Mouse (Mus musculus) liver, adult 2 months (tissue): ENCODE results near the gene Hcfc1r1. TPM values are rescaled to one million over a fixed set of nuclear protein-coding genes. Genes with fewer than 3 reads are reported as not detected.

Experiments
- DNase-seq: peaks from one replicate; pipeline ENCODE4 v3.0.0-alpha.2; 2011; ENCODE audit warnings: low read depth, low spot score; ENCODE audit errors: extremely low read depth
- H3K27ac ChIP-seq: fragments of 200-500 bp; replicated peaks from 2 replicates; pipeline ENCODE4 v1.5.1; 2012; ENCODE audit warnings: low read depth, mild to moderate bottlenecking, control low read depth, inconsistent platforms, low read length; ENCODE audit not compliant: insufficient read depth
- H3K27me3 ChIP-seq: fragments of 200-500 bp; 2 replicates; pipeline ENCODE4 v1.6.1; 2012; ENCODE audit warnings: mild to moderate bottlenecking, moderate library complexity, low read length, inconsistent platforms; ENCODE audit not compliant: control insufficient read depth, insufficient read depth
- H3K36me3 ChIP-seq: fragments of 200-500 bp; 2 replicates; pipeline ENCODE4 v1.6.1; 2012; ENCODE audit warnings: low read length, inconsistent platforms; ENCODE audit not compliant: control insufficient read depth, insufficient read depth
- H3K4me1 ChIP-seq: fragments of 200-500 bp; 2 replicates; pipeline ENCODE4 v1.6.1; 2011; ENCODE audit warnings: low read length; ENCODE audit not compliant: control insufficient read depth, insufficient read depth
- H3K4me3 ChIP-seq: fragments of 200-500 bp; 2 replicates; pipeline ENCODE4 v1.5.1; 2011; ENCODE audit warnings: low read depth, mild to moderate bottlenecking, control low read depth, low read length, moderate library complexity; ENCODE audit not compliant: insufficient read depth
- H3K79me2 ChIP-seq: fragments of 200-500 bp; 2 replicates; pipeline ENCODE4 v1.6.1; 2012; ENCODE audit warnings: inconsistent platforms, mild to moderate bottlenecking, low read length, moderate library complexity; ENCODE audit not compliant: control insufficient read depth, insufficient read depth
- H3K9ac ChIP-seq: fragments of 200-500 bp; 2 replicates; pipeline ENCODE4 v1.6.1; 2012; ENCODE audit warnings: low read depth, mild to moderate bottlenecking, control low read depth, inconsistent platforms, low read length
- CTCF ChIP-seq: fragments of 200-500 bp; IDR thresholded peaks from 2 replicates; pipeline ENCODE4 v1.5.1; 2011; ENCODE audit warnings: low read depth, low read length, control low read depth
- POLR2A ChIP-seq: fragments of 200-500 bp; IDR thresholded peaks from 2 replicates; pipeline ENCODE4 v1.6.1; 2011; ENCODE audit warnings: low read length, control low read depth; ENCODE audit not compliant: insufficient read depth; ENCODE audit errors: extremely low read depth
- WGBS: fragments of 180-500 bp; shearing (Covaris S2); methylation state at CpG from one replicate; pipeline ENCODE4 v1.1.7; 2018; 5-methylcytosine and 5-hydroxymethylcytosine counted together
- polyA plus RNA-seq: library from polyadenylated mRNA; depleted of rRNA; stranded (reverse); fragments of >200 nt; gene quantifications from 2 replicates; pipeline ENCODE4 v1.2.3, GENCODE M21; 2012
- total RNA-seq: library from RNA; depleted of rRNA; stranded (reverse); fragments of >200 nt; gene quantifications from 2 replicates; pipeline ENCODE4 v1.2.3, GENCODE M21; 2014

Gene Hcfc1r1
- total and polyA plus RNA-seq, 2 experiments = 9.3 to 142 TPM

DNA sequence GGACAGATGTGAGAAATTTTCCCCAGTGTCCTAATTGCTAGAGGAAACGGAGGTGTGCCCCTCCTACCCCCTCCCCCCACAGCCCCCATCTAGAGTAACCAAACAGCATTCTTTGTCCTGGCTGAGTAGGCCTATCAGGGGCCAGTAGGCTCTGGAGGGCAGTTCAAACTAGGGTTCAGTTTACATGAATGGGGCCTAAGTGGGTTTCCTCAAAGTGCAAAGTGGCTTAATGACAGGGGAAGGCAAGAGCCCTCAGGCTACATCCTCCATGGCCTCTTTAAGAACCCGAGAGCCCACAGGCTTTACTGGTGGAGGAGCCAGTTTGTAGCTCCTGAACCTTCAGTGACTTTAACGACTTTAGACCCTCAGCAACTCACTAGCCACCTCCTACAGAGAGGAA lies 22.4 kb downstream of the Hcfc1r1 start:
- no peaks in the 10 kb centered on the region for H3K36me3 ChIP-seq
- 66% methylated on average over 3 of the region's 3 CpGs for WGBS
- H3K9ac ChIP-seq = no peak overlapping the region
- no peak for DNase-seq
- H3K27me3 ChIP-seq = 0 out of 2 replicates have a peak, but pooled peaks cover 2% of the 10 kb centered on the region
- H3K4me1 ChIP-seq = no peaks in the 10 kb centered on the region
- no peak for TF ChIP-seq CTCF
- TF ChIP-seq POLR2A = no peak
- H3K4me3 ChIP-seq = no peak overlapping the region
- H3K79me2 ChIP-seq = no peaks in the 10 kb centered on the region
- no peak overlapping the region for H3K27ac ChIP-seq

DNA sequence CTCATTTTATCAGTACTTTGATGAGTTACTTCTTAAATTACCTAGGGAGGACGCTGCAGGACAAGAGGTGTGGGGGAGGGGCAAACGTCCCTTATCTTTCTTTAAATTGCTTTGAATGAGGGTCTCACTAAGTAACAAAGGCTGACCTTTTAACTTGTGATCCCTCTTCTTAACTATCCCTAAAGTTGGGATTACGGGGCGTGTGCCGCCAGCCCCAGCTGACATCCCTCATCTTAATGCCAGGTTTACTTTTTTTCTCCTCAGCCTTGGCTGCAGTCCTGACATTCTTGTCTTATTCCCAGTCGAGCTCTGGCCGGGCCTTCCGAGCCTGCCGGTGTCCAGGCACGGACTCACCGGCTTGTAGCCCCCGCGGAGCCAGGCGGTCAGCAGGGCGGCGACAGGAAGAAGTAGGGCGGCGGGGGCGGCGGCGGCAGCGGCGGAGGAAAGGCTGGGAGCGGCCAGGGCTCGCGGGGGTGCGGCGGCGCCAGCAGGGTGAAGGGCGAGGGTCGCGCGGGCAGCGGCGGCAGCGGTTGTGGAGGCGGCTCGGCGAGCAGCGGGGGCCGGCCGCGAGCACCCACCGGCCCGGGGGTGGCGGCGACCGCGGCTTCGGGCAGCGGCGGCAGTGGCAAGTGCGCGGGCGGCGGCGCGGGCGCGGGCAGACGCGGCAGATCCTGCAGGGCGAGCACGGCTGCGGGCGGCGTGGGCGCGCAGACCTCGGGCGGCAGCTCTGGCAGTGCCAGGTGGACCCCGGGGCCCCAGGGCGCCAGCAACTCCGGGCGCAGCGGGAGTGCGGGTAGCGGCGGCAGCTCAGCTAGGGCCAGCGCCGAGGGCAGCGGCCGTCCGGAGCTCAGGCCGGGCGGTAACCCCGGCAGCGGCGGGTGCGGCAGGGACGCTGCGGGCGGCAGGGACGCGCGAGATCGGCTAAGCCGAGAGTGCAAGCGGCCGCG lies 26.0 kb downstream of the Hcfc1r1 start:
- DNase-seq = peak; percentile 15

DNA sequence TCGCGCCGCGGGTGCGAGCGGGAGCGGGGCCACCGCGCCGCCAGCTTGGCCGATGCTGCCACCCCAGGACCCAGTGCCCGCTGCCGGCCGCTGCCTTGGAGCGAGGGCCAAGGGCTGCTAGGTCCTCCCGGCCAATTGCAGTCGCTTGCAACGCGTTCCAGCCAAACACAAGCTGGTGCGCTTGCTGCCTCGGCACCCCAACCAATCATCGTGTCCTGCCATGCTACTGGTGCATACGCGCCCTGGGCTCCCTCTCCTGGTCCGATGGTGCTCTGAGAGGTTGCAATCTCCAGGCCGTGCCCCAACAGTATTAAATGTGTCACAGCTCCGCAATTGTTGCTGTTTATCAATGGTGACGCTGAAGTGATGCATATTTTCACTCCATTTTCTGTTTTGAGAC lies 26.7 kb downstream of the Hcfc1r1 start:
- no peaks in the 10 kb centered on the region for H3K79me2 ChIP-seq
- under 1% methylated on average over 28 of the region's 28 CpGs for WGBS
- peak overlapping the region; percentile 68 for H3K9ac ChIP-seq
- H3K4me3 ChIP-seq = peak overlapping the region; percentile 55
- no peaks in the 10 kb centered on the region for H3K36me3 ChIP-seq
- H3K4me1 ChIP-seq = no peaks in the 10 kb centered on the region
- DNase-seq = peak; percentile 91
- TF ChIP-seq CTCF (peak; percentile 86), POLR2A (no peak)
- peaks cover 2% of the 10 kb centered on the region; the same call in 1 of the 2 replicates for H3K27me3 ChIP-seq
- no peak overlapping the region for H3K27ac ChIP-seq

More for the DNA sequence above, 26.0 kb downstream of the Hcfc1r1 start:
- Histone ChIP-seq H3K36me3 (no peaks in the 10 kb centered on the region), H3K4me3 (peak overlapping the region; percentile 55), H3K27me3 (0 out of 2 replicates have a peak, but pooled peaks cover 2% of the 10 kb centered on the region), H3K4me1 (no peaks in the 10 kb centered on the region), H3K27ac (no peak overlapping the region), H3K79me2 (no peaks in the 10 kb centered on the region), H3K9ac (peak overlapping the region; percentile 68)
- TF ChIP-seq POLR2A = no peak
- TF ChIP-seq CTCF = no peak
- WGBS = 2% methylated on average over 72 of the region's 101 CpGs

DNA sequence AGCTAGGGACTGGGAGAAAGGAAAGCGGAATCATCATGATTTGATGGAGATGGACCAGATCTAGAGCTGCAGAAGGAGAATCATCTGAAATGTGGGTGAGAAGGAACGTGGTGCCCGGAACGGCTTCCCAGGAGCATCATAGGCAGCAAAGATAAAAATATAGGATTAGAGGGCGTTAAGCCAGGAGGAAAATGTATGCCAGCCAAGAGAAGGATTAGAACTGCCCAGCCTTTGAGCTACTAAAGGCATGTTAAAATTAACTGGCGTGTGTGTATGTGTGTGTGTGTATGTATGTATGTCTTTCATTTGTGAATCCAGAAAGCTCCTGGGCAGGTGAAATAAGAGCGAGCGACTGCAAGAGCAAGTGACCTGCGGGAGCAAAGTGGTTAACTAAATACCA lies 29.9 kb downstream of the Hcfc1r1 start:
- TF ChIP-seq POLR2A = no peak
- TF ChIP-seq CTCF = no peak
- Histone ChIP-seq H3K79me2 (no peaks in the 10 kb centered on the region), H3K36me3 (no peaks in the 10 kb centered on the region), H3K4me3 (no peak overlapping the region), H3K27me3 (no peaks in the 10 kb centered on the region; the same call in 1 of the 2 replicates), H3K4me1 (no peaks in the 10 kb centered on the region), H3K9ac (no peak overlapping the region), H3K27ac (no peak overlapping the region)
- DNase-seq = no peak
- 89% methylated on average over 9 of the region's 9 CpGs for WGBS

DNA sequence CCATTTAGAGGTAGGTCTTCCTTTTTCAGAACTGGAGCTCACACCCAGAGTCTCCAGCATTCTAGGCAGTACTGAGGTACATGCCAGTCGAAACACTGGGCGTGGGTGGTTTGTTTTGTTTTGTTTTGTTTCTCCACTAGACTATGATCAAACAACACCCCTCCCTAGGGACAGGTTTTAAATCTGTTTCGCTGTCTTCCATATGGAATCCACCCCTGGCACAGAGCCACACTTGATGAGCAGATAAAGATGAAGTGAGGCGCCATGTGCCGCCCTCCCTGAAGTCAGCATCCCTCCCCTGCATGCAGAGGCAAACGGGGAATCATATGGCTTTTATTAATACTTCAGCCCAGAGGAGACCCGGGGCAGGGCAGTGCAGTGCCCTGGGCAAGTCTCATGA lies 31.3 kb downstream of the Hcfc1r1 start:
- Histone ChIP-seq H3K36me3 (no peaks in the 10 kb centered on the region), H3K79me2 (no peaks in the 10 kb centered on the region), H3K4me3 (no peak overlapping the region), H3K27ac (no peak overlapping the region), H3K9ac (no peak overlapping the region), H3K27me3 (no peaks in the 10 kb centered on the region; the same call in 1 of the 2 replicates), H3K4me1 (no peaks in the 10 kb centered on the region)
- DNase-seq = no peak
- 71% methylated on average over 7 of the region's 7 CpGs for WGBS
- TF ChIP-seq POLR2A = no peak
- no peak for TF ChIP-seq CTCF

DNA sequence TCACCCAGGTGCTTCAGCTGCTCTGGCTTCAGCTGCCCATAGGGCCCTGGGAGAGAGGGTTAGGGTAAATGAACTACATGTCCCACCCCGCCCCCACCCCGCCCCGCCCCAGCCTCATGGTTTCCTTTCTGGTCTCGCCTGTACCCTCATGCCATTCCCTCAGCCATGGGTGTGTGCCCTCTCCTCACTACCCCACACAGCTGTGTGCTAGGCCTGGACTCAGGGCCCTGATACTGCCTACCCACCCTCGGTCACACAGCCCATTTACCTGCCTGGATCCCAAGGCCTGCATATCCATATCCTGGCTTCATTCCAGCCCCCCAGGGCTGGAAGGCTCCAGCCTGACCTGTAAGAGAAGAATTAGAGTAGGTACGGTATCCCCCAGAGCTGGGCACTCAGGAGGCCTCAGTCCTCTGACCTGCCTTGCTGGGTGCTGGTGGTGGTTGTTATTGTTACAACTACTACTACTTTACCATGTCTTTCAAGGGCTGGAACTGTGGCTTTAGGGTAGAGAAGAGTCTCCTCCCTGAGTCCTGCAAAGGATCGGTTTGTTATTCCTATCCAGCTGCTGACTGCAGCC lies 32.2 kb downstream of the Hcfc1r1 start:
- Histone ChIP-seq H3K4me1 (no peaks in the 10 kb centered on the region), H3K36me3 (no peaks in the 10 kb centered on the region), H3K27me3 (no peaks in the 10 kb centered on the region; the same call in 1 of the 2 replicates), H3K4me3 (no peak overlapping the region), H3K9ac (no peak overlapping the region), H3K79me2 (no peaks in the 10 kb centered on the region), H3K27ac (no peak overlapping the region)
- 80% methylated on average over 7 of the region's 7 CpGs for WGBS
- DNase-seq = no peak
- TF ChIP-seq CTCF = no peak
- no peak for TF ChIP-seq POLR2A
